Mouse (Mus musculus): ENCODE data around the gene Slc22a20. TPM values are rescaled to one million over a fixed set of nuclear protein-coding genes. Genes with fewer than 3 reads are reported as not detected.

The Slc22a20 gene
- polyA plus RNA-seq, 1 experiment from 2014 or later = not detected

DNA sequence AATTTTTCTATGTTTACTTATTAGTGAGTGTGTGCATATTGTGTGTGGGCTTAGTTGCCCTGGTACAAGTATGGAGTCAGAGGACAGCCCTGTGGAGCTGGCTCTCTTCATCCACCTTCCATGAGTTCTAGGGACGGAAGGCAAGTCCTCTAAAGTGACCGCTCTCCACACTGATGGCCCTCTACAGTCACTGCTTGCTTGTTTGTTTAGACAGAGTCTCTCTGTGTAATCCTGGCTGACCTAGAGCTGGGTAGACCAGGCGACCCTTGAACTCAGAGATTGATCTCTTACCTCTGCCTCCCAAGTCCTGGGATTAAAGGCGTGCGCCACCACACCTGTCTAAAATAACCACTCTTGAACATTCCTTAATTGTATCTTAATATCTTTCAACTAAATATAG lies 28.6 kb downstream of the Slc22a20 start:
- ATAC-seq (ENCODE audit: low FRiP score, low read depth) = no peak
- no peaks in the 10 kb centered on the region; the same call in 1 of the 2 replicates for H3K36me3 ChIP-seq
- WGBS = 93% methylated on average over 5 of the region's 5 CpGs

DNA sequence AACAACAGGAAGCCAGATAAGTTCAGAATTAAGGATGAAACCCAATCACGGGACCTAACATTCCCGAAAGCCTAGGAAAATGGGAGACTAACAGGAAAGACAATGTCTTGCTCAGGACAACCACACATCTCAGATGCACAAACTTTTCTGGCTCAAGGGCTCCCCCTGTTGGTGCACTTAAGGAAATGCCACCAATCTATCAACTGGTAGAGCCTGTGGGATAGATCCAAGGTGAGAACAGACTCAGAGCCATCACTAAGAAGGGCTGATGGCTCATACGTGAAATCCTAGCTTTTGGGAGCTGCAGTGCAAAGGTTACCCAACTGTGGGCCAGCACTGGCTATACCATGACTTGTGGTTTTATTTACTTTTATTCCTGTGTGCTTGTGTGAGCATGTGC lies 29.3 kb downstream of the Slc22a20 start:
- 0 out of 2 replicates have a peak, but pooled peaks have one; percentile 56 for ATAC-seq (ENCODE audit: low FRiP score, low read depth)
- Histone ChIP-seq H3K9ac (no peak overlapping the region), H3K4me1 (replicated peaks) (no peaks in the 10 kb centered on the region), H3K36me3 (no peaks in the 10 kb centered on the region; the same call in 1 of the 2 replicates), H3K27ac (replicated peaks) (no peak overlapping the region), H3K4me2 (no peak overlapping the region), H3K4me3 (no peak overlapping the region), H3K27me3 (no peaks in the 10 kb centered on the region), H3K9me3 (no peaks in the 10 kb centered on the region)
- WGBS = 32% methylated on average over 3 of the region's 3 CpGs

More for the DNA sequence above, 28.6 kb downstream of the Slc22a20 start:
- no peak overlapping the region for H3K9ac ChIP-seq
- no peak overlapping the region for H3K27ac ChIP-seq (replicated peaks)
- no peaks in the 10 kb centered on the region for H3K9me3 ChIP-seq
- no peak overlapping the region for H3K4me2 ChIP-seq
- no peaks in the 10 kb centered on the region for H3K4me1 ChIP-seq (replicated peaks)
- H3K27me3 ChIP-seq = no peaks in the 10 kb centered on the region
- no peak overlapping the region for H3K4me3 ChIP-seq

DNA sequence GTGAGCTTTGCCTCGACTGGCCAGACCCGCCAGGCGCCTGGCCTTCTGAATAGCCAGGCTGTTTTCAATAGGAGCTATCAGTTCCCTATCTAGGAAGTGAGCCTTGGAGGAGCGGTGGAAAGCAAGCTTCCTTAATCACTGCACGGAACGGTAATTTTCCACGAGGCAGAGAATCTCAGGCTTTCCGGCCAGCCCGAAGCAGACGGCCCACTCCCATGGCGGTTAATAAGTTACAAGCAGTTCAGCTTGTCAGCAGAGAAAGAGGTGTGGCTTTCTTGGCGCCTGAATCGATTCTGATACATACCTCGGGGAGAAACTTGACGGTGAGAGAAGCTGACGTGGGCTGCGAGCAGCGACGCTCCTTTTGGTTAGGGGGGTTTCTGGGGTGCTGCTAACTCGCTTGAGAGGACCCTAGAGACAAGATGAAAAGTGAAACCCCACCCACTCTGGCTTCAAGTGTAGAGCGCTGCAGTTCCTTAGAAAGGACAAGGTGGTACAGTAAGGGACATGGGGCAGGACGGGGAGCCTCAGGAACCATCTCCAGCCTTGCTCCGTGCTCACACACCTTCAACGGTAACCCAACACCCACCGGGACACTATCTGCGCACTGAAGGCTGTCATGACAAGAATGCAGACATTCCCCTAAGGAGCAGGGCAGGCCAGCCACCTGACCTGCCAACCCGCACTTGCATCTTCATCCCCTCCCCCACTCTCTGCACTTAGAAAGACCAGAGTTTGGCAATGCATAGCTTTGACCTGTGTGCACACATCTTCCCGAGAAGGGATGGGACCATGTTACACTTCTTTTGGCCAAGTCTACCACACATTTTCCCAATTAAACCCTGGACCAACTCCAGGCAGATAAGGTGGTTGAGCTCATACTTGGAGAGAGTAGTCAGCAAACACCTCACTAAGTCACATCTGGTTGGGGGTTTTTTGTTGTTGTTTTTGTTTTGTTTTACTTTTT lies 30.0 kb downstream of the Slc22a20 start:
- H3K36me3 ChIP-seq = no peaks in the 10 kb centered on the region; the same call in 1 of the 2 replicates
- no peak overlapping the region for H3K27ac ChIP-seq (replicated peaks)
- no peaks in the 10 kb centered on the region for H3K9me3 ChIP-seq
- H3K4me3 ChIP-seq = no peak overlapping the region
- no peak for ATAC-seq (ENCODE audit: low FRiP score, low read depth)
- 86% methylated on average over 28 of the region's 28 CpGs for WGBS
- no peak overlapping the region for H3K9ac ChIP-seq
- no peaks in the 10 kb centered on the region for H3K4me1 ChIP-seq (replicated peaks)
- no peak overlapping the region for H3K4me2 ChIP-seq
- H3K27me3 ChIP-seq = no peaks in the 10 kb centered on the region

DNA sequence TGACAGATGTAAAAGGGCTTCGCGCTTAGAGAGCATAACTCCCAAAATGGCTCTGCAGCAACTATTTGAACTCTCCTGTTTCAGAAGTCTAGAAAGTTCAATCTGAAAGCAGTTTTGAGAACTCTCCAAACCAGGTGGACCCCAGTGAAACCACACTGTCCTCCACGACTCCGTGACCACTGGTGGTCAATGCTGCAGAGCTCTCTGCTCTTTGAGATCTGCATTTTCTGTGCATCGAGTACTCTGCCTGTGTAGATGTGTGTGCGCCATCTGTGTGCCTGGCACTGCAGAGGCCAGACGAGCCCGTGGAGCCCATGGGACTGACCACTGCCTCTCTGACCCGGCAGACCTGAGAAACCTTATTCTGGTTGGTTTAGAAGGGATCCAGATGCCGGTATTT lies 31.0 kb downstream of the Slc22a20 start:
- H3K4me2 ChIP-seq = no peak overlapping the region
- no peak overlapping the region for H3K27ac ChIP-seq (replicated peaks)
- H3K4me3 ChIP-seq = no peak overlapping the region
- H3K27me3 ChIP-seq = no peaks in the 10 kb centered on the region
- no peaks in the 10 kb centered on the region for H3K4me1 ChIP-seq (replicated peaks)
- peaks cover 3% of the 10 kb centered on the region for H3K36me3 ChIP-seq
- H3K9me3 ChIP-seq = no peaks in the 10 kb centered on the region
- WGBS = 93% methylated on average over 10 of the region's 10 CpGs
- no peak for ATAC-seq (ENCODE audit: low FRiP score, low read depth)
- no peak overlapping the region for H3K9ac ChIP-seq

DNA sequence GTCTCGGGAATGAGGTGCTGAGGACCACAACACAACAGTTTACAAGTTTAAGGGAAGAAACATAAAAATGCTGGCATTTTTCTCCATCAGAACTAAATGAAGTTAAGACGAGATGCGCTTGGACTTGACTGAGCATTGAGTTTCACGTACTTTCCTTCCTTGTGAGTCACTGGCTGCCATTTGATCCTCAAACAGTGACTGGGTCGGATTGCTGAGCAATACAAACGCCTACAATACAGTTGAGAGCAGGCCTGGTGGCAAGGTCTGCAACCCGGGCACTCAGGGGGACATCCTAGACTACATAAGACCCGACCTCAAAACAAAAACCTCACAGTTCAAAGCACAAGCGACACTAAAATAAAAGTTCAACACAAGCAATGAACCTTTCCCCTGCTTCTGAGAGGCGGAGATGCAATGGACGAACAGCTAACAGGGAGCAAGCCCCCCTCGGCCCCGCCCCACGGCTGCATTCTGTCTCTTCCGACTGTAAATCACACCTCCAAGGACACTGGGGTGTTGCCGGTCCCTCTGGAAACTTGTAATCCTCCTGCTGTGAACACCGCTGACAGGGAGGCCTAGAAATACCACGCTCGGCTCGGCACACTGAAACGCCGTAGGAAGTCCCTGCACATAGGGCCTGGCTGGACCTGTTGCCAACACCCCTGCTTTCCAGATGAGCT lies 31.8 kb downstream of the Slc22a20 start:
- Histone ChIP-seq H3K4me3 (no peak overlapping the region), H3K36me3 (peaks cover 3% of the 10 kb centered on the region)

DNA sequence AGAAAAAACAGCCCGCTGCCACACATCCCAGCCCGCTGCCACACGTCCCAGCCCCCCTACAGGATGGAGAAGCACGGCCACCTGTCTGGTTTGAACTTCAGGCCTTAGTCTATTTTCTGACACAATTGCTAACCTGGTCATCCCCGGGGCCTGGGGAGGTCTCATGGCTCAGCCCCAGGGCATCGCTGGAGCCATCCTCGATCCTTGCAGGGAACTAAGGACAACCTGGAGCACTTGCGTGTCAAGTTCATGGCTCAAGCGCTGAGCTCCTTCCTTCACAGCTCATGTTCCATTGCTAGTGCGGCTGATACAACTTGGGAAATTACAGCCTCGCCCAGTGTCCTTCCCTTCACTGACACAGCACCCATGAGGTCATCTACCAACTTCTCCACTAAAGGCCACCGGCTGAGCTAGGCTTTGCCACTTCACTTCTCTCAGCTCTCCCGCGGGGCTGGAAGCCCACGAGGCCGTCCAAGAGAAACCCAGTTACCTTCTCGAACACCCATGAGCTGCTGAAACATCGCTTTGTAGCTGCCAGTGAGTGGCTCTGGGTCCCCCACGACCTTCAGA lies 32.7 kb downstream of the Slc22a20 start:
- Histone ChIP-seq H3K4me1 (replicated peaks) (no peaks in the 10 kb centered on the region), H3K4me3 (no peak overlapping the region), H3K9me3 (no peaks in the 10 kb centered on the region), H3K4me2 (no peak overlapping the region), H3K9ac (no peak overlapping the region), H3K27me3 (no peaks in the 10 kb centered on the region), H3K36me3 (peaks cover 3% of the 10 kb centered on the region), H3K27ac (replicated peaks) (no peak overlapping the region)
- WGBS = 95% methylated on average over 19 of the region's 19 CpGs
- ATAC-seq (ENCODE audit: low FRiP score, low read depth) = no peak

More for the DNA sequence above, 31.8 kb downstream of the Slc22a20 start:
- no peaks in the 10 kb centered on the region for H3K4me1 ChIP-seq (replicated peaks)
- H3K4me2 ChIP-seq = no peak overlapping the region
- H3K9ac ChIP-seq = no peak overlapping the region
- no peaks in the 10 kb centered on the region for H3K27me3 ChIP-seq
- 86% methylated on average over 22 of the region's 22 CpGs for WGBS
- H3K9me3 ChIP-seq = no peaks in the 10 kb centered on the region
- H3K27ac ChIP-seq (replicated peaks) = no peak overlapping the region
- ATAC-seq (ENCODE audit: low FRiP score, low read depth) = no peak

DNA sequence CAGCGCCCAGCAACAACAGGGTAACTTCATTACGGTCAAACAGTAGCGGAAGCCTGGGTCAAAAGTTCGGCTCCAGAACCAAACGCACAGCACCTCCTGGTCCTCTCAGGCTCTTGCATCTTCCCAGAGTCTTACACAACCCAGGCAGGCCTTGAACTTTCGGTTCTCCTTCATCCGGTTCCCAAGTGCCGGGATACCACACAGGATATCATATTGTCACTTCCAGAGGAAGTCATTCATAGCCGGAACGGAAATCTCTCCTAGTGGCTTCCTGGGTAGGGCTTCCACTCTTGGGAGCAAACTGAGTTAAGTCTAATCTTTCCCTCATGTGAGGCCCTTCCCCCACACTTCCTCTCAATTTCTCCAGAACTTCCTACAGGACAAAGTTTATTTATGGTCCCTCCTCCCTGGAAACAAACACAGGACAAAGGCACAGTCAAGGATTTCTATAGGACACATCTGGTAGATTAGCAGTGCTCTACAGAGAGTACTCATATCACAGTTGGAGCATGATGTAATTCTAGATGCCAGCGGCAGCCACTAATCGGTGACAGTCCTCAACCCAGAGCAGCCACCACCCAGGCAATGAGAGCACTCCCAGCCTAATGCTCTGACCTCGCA lies 33.8 kb downstream of the Slc22a20 start:
- Histone ChIP-seq H3K27ac (replicated peaks) (no peak overlapping the region), H3K9me3 (no peaks in the 10 kb centered on the region), H3K4me2 (no peak overlapping the region), H3K9ac (no peak overlapping the region), H3K36me3 (peaks cover 3% of the 10 kb centered on the region), H3K4me1 (replicated peaks) (no peaks in the 10 kb centered on the region), H3K4me3 (no peak overlapping the region), H3K27me3 (no peaks in the 10 kb centered on the region)
- 82% methylated on average over 13 of the region's 13 CpGs for WGBS
- no peak for ATAC-seq (ENCODE audit: low FRiP score, low read depth)

DNA sequence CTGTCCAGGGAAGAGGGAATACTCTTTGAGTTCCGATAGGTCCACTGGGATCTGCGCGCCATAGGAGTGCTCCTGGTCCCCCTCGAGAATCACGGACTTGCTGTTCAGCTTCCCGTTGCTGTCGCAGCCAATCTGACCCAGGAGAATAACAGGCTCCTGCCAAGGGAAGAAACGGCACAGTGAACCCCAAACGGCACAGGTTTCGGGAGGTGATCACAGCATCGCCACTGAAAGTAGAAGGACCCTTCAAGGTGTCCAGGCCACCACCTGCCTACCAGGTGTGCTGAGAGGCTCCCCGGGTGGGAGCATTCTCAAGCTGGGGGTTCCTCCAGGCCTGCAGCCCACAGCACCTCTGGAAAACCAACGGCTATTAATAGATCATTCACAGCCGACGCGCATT lies 34.3 kb downstream of the Slc22a20 start:
- Histone ChIP-seq H3K27me3 (no peaks in the 10 kb centered on the region), H3K4me3 (no peak overlapping the region), H3K9ac (no peak overlapping the region), H3K9me3 (no peaks in the 10 kb centered on the region), H3K36me3 (peaks cover 3% of the 10 kb centered on the region), H3K27ac (replicated peaks) (no peak overlapping the region), H3K4me2 (no peak overlapping the region), H3K4me1 (replicated peaks) (no peaks in the 10 kb centered on the region)
- WGBS = 93% methylated on average over 16 of the region's 16 CpGs
- no peak for ATAC-seq (ENCODE audit: low FRiP score, low read depth)

DNA sequence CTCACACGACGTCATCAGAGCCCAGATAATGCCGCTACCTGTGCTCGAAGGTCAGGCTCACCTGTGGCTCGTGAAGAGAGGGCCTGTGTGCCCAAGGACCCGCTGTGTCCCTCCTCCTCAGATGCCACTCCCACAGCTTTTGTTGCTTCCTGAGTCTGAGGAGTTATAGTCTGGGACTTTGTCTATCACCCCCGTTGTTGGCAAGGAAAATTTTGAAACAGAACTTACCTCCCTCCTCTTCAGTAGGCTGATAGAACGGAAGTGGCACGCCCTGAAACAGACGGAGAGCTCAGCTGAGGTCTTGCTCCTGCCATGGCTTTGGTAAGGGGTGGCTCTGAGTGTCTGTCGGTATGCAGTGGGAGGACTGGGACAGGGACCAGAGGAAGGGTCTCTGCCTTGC lies 35.7 kb downstream of the Slc22a20 start:
- Histone ChIP-seq H3K4me1 (replicated peaks) (0 out of 2 replicates have a peak, but pooled peaks cover under 1% of the 10 kb centered on the region), H3K27ac (replicated peaks) (no peak overlapping the region), H3K4me2 (no peak overlapping the region), H3K27me3 (no peaks in the 10 kb centered on the region), H3K9me3 (no peaks in the 10 kb centered on the region), H3K36me3 (peaks cover 3% of the 10 kb centered on the region), H3K9ac (no peak overlapping the region), H3K4me3 (no peak overlapping the region)
- ATAC-seq (ENCODE audit: low FRiP score, low read depth) = no peak
- WGBS = 96% methylated on average over 11 of the region's 11 CpGs

DNA sequence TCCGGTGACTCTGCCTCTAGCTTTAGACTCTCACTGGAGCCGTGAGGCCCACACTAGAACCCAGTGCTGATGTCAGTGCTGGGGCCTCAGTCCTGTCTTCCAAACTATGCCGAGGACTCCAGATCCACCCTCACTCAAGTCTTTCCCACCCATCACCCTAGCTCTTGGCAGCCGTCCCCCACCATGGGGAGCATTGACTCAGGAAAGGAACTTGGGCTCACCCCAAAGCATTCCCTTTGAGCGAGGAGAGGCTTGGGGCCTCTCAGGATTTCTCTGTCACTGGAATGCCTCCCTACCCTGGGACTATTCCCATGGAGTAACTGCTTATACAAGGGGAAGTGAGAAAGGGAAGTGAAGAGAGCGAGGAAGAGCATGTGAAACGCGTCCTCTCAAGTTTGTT lies 40.1 kb downstream of the Slc22a20 start:
- WGBS = 82% methylated on average over 8 of the region's 8 CpGs
- Histone ChIP-seq H3K27me3 (no peaks in the 10 kb centered on the region), H3K4me3 (no peak overlapping the region), H3K4me1 (replicated peaks) (0 out of 2 replicates have a peak, but pooled peaks cover 4% of the 10 kb centered on the region), H3K27ac (replicated peaks) (no peak overlapping the region), H3K9ac (no peak overlapping the region), H3K36me3 (peaks cover 3% of the 10 kb centered on the region; the same call in 1 of the 2 replicates), H3K9me3 (no peaks in the 10 kb centered on the region), H3K4me2 (no peak overlapping the region)
- ATAC-seq (ENCODE audit: low FRiP score, low read depth) = no peak

DNA sequence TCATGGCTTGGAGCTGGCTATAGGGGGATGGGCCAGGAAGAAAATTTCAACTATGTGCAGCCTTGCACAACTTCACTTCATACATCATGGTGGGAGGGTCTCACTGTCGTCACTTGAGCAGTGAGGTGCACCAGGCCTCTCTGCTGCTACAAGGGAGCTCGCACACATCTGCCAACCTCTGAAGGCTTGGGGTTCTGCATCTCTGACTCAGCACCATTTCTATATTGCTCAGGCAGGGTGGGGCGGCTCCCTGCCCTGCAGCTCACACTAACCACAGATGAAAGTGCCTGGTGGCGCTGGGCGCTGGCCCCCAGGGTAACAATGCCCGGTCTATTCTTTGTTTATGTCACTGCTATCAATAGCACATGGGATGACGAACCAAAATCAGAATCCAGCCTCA lies 40.9 kb downstream of the Slc22a20 start:
- Histone ChIP-seq H3K4me3 (no peak overlapping the region), H3K9me3 (no peaks in the 10 kb centered on the region), H3K27ac (replicated peaks) (no peak overlapping the region), H3K4me1 (replicated peaks) (peaks cover 9% of the 10 kb centered on the region), H3K9ac (no peak overlapping the region), H3K27me3 (no peaks in the 10 kb centered on the region), H3K4me2 (no peak overlapping the region), H3K36me3 (peaks cover 1% of the 10 kb centered on the region; the same call in 1 of the 2 replicates)
- no peak for ATAC-seq (ENCODE audit: low FRiP score, low read depth)
- WGBS = 89% methylated on average over 7 of the region's 7 CpGs
